Mouse (Mus musculus) right cerebral cortex, postnatal 14 days (tissue): ENCODE measurements at regions not wholly inside any gene's neighbourhood (a gene's known extent, or its start where the extent isn't known, plus 50 kb on each side); places are given as distances from the start of the nearest gene placed in this dataset.

Experiments
- DNase-seq: peaks from one replicate; pipeline ENCODE4 v3.0.0; 2022

DNA sequence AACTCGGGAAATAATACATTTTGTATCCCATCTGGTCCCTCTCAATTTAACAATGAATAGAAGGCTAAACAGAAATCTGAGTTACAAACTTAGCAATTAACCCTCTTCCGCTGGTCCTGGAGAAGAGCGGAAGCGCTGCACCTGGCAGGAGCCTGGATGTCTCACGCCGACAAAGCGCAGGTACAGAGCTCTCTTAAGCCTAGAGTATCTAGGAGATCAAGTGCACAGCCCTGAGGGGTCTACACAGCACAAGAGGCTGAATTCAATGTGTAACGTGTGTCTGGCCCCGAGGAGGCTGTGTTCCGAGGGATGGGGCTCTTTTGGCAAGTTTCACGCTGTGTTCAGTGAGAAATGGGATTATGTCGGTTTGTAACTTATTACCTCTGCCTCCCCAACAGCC is 255.1 kb upstream of the Sdk2 start:
- DNase-seq, result no peak

DNA sequence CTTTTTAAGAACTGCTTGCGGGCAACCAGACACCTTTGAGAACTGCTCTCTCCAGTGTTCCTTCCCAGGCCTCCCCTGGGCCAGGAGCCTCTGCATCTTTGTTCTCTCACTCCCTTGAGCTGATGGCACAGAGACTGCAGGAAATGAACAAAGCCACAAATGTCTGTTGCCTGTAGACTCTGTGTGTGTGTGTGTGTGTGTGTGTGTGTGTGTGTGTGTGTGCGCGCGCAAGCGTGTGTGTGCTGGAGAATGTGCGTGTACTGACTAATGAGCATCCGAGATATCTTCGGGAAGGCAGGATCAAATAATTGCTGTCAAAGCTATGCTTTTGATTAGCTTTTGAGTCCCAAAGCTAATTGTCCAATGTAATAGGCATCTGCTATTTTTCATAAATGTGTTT is 254.7 kb upstream of the Sdk2 start:
- DNase-seq, result no peak

DNA sequence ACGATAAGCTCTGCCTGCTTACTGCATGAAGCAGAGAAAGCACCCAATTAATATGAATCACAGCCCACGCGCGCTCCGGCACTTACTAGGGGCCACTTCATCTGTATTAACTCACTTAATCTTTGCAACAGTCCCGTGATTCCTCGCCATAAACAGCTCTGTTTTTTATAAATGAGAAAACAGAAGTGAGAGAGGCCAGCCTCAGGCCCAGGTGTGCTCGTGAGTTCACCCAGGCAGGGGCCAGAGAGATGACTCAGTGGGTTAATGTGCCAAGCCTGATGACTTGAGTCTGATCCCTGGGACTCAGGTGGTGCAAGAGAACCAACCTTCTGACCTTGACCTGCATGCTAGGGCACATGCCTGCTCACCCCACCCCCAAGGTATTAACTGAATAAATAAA is 248.4 kb upstream of the Sdk2 start:
- DNase-seq, result no peak

DNA sequence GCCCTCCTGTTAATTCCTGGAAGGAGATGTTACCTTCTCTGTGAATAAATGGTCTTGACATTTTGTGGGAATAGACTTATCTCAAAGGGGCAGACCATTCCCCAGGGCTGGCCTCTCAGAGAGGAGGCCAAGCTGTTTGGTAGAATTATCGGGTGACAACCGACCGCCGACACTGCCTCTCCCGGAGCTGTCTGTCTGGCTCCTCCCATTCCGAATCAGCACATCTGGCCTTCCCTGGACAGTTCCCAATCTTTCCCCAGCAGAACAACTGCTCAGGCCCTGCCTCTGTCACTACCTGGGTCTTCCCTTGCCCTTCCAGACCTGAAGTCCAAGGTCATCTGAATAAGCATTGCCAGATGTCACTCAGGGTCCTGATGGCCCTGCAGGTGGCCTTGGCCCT is 246.8 kb upstream of the Sdk2 start:
- DNase-seq, result no peak

DNA sequence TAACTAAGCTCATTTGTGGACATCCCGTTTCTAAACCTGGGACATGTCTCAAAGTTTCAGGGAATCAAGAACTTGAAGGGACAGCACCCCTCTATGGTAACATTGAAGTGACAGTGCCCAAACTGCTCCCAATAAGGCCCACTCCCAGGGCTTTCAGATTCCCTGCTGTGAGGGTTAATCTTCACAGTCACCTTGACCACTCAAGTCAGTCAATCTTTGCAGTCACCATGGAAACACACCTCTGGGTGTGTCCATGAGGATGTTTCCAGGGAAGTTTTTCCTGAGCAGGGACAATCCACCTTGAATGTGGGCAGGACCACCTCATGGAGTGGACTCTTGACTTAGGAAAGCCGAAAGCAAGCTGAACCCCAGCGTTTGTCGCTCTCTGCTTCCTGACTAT is 244.8 kb upstream of the Sdk2 start:
- DNase-seq, result no peak

DNA sequence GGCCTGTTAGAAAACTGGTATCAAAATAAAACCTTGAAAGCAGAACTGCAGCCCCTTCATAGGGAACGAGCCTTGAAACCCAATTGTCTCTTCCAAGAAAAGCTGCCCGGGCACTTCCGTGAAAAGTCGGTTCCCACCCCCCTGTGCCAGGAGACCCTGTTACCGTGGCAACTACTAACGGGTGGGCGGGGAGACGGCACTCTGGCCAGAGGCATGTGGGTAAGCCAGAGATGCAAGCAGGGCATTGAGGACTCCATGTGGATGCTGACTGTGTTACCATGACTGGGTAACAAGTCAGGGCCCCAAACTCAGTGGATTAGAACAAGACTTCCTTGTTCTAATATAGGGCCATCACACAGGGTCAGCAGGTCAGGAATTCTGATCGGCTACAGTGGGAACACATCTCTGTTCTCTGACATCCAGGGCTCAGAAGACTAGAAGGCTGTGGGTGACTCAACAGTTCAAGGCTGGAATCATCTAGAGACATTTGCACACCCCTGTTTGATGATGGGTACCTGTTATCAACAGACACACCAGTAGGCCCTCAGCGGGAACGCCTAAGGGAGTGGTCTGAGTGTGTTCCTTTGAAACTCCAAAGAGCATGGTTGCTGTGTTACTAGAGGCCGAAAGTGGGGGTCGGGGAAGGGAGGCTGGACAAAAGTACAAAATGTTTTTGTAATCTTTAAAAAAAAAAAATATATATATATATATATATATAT is 236.9 kb upstream of the Sdk2 start:
- DNase-seq, result peak; percentile 28

DNA sequence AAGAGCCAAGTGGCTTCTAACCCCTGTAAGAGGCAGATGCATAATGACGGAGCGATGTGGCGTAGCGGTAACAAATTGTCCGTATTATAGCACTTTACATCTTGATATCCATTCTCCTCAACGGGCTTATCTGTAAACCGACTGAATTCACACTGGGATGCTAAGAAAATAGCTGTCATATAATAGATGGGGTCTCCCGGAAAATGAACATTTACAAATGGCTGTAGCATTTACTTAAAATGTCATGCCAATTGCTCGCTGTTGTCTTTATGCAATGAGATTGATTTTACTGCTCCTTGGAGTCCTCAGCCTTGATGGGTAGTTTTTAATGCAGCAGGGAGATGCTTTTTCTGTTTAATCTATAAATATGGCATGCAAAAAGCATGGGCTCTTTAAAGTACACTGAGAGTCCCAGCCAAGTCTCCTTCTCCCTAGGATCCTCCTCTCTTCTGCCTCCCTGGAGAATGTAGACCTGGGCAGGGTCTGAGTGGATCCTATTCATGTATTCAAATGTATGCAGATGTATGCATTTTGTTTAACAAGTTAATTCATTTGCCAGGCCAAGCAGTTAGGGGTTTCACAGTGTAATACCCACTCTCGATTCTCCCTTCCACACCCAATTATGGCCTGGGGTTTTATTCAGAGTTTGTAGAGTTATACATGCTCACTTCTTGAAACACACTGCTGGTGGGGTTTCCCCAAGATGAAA is 233.9 kb upstream of the Sdk2 start:
- DNase-seq, result no peak

DNA sequence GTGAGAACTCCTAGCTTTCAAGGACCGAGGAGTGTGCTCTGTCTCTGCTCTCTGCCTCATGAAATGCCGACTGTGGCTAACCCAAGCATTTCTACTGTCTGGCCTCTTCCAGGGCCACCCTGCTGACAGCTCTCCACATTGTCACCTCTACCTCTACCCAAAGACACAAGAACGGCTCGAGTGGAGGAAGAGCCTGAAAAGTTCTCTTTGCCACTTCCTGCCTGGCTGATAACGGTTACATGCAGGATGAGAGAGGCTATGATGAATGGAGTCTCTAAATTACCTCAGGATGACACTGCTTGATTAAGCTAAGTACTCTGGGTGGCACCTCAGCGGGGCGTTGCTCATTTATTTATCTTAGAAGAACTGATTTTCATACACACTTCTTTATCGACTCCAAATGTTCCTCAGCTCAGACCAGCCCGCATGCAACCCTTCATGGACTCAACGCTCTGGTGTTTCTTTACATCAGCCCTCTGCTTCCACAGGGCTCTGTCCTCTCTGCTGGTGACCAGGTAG is 230.0 kb upstream of the Sdk2 start:
- no peak for DNase-seq

DNA sequence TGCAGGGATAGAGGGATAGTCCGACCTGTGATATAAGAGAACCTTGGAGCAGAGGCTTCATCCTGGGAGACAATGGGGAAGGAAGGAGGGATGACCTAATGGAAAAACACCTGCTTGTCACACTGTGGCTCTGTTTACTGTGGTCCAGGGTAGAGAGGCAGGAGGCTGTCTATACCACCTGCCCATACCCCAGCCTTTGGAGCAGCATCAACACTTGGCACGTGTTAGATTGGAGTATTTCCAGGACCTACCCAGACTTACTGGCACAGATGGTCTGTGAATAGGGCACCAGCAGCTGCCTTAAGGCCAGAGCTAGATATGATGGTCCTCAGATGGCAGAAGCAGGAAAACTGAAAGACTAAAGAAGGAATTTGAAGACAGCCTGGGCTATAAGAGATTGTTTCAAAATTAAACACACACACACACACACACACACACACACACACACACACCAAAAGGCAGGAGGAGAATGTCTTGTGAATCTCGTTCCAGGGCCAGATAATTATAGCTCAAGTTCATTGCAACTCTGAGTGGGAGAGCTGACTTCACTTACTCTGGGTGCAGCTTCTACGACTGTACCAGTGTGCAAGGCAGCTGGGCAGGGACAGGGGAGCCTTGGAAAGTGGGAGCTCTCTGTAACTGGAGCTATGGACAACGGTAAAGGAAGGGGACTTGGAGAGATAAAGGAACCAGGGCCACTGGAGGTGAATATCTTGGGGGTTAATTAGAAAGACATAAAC is 227.8 kb upstream of the Sdk2 start:
- DNase-seq, result no peak

DNA sequence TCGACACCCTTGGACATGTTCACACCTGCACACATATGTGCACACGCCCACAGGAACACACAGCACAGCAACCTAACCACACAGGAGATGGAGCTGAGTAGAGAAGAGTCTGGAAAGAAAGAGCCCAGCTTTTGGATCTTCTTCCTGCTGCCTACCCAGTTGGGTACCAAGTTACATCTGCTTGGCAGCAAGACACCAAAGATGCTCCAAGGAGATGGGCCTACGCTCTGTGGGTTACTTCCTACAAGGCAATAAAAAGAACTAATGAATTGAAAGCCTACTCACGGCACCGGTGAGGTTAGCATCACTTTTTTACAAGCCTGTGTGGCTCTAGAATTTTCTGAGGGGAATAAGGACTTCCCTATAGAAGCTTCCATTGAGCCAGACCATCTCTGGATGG is 224.4 kb upstream of the Sdk2 start:
- no peak for DNase-seq

DNA sequence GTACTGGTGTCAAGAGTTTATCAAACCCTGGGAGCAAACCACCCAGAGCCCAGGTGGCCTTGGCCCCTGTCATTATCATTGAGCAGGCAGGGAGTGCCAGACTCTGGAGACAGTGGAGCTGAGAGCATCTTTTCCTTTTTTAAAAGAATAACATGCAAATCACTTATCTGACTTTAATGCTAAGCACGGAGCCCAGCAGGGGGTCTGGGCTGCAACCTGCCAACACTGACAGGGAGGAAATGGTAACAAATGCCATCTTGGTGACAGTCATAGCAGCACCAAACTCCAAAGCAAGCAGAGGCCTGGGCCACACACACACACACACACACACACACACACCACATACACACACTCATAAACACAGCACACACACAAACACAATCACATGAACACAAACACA is 223.1 kb upstream of the Sdk2 start:
- DNase-seq, result no peak

DNA sequence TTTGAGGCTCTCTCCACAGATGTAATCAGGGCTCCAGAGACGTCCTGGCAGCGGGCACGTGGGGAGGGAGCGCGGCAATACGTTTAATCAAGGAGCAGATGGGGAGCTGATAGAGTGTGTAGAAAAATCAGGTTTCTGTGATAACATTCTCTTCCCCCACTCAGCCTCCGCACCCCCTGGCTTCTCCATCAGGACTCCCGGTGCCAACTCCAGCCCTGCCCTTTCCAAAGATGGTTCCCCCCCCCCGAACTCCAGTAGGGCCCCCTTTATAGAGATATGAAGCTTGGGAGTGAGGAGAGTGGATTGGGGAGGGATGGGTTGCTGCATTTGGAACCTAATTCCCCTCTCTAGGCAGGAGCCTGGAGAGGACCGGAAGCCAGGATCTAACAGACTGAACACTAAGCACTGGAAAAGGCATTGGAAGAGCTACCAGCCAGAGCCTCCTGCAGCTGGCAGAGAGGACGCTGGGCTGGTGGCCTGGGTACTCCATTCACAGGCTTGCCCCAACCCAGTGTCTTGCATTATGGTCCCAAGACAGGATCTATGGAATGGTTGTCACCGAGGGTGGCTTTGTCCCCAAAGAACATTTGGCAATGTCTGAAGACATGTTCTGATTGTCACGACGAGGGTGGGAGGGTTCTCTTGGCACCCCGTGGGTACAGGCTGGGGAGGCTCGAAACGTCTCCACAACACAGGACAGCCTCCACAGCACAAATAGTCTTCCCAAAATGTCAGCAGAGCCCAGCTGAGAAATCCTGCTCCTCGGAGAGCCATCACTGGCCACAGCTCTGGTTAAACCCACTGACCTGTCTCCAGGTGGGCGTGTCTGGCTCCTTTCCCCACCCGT is 218.2 kb upstream of the Sdk2 start:
- peak; percentile 32 for DNase-seq

DNA sequence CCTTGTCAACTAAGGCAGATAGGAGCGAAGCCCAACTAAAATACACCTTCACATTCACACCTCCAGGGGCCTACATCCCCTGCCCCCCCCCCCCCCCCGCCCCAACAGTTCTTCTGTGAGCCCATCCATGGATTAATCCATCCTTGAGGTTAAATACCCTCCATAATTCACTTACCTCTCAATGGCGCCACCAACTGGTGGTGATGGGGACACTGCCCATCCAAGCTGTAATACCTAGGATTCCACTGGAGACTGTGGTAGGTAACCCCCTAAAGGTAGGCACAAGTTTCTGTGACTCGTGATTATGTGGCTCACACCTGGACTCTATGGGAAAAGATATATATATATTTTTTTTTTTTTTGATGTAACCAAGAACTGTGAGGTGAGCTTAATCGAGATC is 216.4 kb upstream of the Sdk2 start:
- DNase-seq, result peak; percentile 66

DNA sequence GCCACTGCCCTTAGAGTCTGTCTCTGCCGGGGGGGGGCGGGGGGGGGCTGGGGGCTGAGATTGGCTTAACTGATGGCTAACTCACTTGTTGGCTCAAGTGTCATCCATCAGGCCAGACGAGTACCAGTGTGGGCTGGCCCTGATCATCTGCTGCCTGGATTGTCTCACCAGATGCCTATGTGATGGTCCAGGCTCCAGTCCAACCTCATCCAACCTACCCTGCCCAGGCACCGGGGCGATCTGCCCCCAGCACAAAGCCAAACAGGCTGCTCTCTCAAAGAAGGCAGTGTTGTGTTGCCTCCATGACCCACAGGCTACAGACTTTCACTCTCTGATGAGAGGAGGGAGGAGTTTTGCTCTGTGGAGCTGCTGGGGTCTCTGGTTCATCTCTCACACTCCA is 215.7 kb upstream of the Sdk2 start:
- DNase-seq, result no peak

DNA sequence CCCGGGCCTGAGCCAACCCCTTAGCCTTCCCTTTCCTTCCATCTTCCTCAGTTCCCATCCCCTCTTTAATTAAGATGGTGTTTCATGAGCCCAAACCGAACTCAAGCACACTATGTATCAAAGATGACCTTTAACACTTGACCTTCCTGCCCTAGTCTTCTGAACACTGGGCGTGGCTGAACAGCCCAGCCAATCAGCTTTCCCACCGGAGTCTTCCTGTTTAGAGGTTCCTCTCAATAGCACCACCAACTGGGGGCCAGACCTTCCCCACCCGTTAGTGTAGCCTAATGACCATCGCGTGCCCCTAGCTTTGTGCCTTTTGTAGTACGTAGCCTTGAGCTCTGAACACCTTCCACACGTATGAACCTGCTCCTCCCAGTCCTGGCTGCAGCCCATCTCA is 215.0 kb upstream of the Sdk2 start:
- DNase-seq, result no peak

DNA sequence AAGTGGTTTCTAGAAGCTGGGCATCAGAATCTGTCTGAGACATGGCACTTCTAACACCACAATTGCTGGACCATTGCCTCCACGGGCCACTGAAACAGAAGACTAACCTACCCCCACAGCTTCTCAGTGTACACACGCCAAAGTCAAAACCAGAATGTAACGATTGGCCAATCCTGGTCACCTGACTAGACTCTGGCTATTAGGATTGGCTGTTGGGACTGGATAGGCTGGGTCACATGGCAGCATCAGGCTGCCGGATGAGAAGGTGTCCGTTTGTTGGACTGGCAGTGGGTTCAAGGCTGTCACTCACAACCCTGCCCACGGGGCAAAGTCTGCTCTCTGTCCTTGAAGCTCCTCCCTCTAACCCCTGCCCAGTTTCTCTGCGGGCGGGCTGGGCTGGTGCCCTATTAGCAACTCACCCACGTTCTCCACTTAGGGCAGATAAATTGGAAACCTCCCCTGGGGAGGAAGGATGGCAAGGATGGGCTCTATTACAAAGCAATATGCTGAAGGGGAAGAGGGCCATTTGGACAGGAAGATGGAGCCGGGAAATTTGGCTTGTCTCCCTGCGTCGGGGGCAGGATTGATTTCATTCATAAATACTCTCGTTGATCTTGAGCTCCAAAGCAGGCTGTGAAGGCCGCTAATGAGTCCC is 214.3 kb upstream of the Sdk2 start:
- no peak for DNase-seq

DNA sequence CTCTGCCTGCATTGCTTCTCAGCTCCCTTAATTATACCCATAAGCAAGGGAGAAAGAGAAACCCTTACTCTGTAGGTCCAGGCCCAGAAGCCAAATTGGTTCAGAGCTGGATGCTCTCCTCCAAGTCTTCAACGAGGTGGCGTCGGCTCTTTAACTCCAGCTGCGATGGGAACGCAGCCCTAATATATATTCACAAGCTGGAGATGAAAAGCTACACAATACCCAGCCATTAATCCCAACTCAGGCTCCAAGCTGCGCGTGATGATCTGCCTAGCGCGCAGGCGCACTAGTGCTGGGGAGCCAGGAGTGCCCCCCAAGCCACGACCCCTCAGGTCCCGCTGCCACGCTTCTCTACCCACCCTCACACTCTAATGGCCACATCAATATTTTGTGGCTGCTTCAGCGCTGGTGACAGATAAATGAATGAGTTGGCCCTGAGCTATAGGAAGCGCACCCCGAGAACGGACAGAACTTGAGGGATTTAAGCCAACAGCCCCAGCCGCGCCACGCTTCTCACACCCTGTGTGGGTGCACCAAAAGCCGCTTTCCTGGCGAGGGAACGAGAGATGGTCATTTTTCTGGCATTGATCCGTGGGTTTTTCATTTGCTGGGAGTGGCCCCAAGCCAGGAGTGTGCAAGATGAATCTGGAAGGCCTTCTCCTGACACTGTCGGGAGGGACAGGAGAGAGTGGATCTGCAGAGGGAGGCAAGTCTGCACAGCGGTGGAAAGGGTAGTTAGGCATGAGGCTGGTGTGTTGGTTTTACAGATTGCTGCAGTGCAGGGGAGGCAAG is 210.9 kb upstream of the Sdk2 start:
- DNase-seq, result no peak

DNA sequence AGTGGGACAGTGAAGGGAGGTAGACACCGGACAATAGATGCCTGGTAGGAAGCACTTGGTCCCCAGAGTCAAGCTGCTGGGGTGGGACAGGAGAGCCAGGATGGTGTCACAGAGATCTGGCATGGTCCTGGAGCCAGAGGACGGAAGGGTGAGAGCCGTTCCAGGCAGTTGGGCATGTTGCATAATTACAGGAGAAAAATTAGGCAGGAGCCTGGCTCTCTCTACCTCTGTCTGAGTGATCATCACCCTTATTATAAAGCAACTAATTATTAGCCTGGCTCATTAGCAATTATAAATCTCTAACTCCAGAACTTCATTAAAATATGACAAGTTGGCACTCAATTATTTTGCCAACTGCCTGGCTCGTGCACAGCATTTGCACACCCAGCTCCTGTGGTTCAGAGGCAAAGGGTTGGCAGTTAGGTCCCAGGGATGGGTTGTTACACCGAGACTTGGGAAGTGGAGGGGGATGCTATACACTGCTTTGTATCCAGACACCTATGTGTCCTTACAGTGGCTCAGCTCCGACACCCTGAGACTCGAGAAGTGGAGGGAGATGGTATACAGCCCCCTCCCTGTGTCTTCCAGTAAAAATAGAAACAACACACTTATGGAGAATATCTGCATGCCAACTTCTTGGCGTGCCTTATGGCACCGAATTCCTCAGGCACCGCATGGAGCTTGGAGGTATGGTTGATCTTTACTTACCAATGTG is 203.7 kb upstream of the Sdk2 start:
- no peak for DNase-seq

DNA sequence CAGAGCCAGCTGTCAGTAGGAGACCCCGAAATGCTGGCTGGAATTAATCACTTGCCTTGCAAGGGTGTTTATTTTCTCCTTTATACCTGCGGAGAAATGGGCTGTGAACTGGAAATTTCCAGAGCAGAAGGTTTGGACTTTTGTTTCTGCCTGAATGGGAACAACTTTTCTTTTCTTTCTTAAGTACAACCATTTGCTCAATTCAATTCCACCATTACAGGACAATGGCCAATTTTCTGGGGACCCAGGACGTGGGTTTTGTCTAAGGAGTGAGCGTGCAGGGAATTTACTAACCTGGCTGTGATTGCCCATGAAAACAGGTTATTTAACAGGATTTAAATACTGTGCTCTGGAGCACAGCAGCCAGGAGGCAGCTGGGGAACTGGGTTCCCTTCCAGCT is 195.1 kb upstream of the Sdk2 start:
- no peak for DNase-seq

DNA sequence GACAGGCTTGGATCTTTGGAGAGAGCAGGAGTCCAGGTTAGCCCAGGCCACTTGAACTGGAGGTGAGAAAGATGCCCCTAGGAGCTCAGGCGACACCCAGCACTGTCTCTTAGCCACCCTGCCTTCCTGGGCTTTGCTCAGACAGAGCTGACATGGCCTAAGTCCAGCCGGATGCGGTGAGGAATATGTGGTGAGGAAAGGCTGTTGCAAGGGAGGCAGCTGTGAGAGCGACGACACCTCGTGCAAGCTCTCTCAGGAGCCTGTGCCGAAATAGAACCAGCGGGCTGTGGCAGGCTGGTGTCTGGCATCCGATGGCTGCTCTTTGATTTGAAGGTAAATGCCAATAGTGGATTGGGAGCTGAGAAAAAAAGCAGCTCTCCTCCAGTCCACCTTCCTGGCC is 191.4 kb upstream of the Sdk2 start:
- DNase-seq, result peak; percentile 23

DNA sequence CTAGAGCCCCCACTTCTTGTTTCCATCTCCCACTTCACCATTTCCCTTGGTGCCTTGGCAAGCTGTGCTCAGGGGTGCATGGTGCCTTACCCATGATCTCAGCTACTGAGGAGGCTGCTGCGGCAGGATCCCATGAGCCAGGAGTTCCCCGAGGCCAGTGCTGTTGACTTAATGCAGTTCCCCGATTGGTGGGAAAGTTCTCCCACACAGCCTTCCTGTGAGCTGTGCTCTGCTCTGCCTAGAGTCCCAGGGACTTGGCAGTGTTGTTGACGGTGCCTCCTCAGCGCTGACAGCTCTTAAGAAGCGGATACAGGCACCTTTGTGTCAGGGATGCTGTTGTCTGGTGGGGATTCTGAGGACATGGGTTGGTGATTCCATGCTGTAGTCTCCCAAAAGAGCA is 190.9 kb upstream of the Sdk2 start:
- no peak for DNase-seq
